Mouse (Mus musculus): ENCODE data around the gene Amigo2. TPM values are rescaled to one million over a fixed set of nuclear protein-coding genes. Genes with fewer than 3 reads are reported as not detected.

Amigo2 gene
- total RNA-seq (2022): 1 to 10 TPM; 4.8 to 6.1 (median 5.7) TPM

- no peak for DNase-seq (ENCODE audit: low spot score)
Observed at GRCm38 (mm10) chr15:97246911-97247790, at the start of gene Amigo2, which contains the start of gene Pced1b. Gene Amigo2 (minus strand): TSS chr15:97247287. Gene Pced1b (plus strand): TSS chr15:97247107.

GRCm38 (mm10) chr15:97291291-97292050 lies 44.4 kb upstream of the Amigo2 start:
- DNase-seq (ENCODE audit: low spot score): peak; percentile 56

DNA sequence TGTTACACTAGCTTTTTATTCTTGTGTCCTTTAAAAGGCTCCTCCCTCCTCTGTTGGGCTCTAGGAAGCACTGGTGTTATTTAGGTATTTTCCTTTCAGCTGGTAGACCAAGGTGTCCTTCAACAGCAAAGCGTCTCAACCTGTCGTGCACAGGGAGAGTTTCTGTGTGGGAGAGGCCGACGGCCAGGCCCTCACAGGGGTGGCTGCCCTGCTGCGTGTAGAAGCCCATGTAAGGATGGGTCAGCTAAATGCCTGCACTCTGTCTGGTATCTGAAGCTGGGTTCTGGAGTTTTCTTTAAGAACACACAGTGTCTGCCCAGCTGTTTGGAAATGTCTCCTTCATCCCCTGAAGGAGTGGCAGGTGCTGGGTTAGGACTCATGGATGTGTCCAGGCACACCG lies 43.3 kb upstream of the Amigo2 start:
- DNase-seq (ENCODE audit: low spot score): no peak

DNA sequence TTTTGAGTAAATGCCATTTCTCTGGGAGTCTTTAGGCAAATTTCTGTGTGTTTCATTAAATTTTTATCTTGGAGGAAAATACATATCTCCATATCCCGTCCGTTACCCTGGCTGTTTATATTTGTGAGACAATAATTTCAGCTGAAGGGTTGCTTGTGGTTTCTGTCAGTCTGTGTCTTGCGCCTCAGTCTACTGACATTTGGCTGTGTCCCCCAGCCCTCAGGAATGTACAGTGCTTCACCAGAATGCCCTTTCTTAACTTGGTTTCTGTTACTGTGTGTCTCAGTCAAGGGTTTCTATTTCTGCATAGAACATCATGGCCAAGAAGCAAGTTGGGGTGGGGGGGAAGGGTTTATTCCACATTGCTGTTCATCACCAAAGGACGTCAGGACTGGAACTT lies 42.1 kb upstream of the Amigo2 start:
- no peak for DNase-seq (ENCODE audit: low spot score)

DNA sequence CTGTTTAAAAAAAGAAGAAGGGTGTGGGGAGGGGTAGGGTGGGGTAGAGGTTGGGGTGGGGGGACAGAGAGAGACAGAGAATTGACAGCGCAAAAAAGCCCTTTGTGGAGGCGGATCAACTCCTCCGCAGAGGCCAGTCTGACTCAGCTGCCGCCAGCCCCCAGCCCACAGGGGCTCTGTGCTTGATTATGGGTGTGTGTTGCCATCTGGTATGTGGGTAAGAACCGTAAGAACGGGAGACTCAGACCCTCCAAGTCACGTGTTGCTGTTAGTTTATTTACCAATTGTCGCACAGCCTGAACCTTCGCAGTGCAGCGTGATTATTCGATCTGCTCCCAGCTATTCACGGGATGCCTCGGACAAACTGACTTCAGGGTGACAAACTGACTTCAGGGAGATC lies 41.6 kb upstream of the Amigo2 start:
- DNase-seq (ENCODE audit: low spot score): no peak

- no peak for DNase-seq (ENCODE audit: low spot score)
Observed at GRCm38 (mm10) chr15:97287436-97288143, 40.5 kb upstream of the Amigo2 start.

- DNase-seq (ENCODE audit: low spot score): no peak
Observed at GRCm38 (mm10) chr15:97286731-97287130, 39.6 kb upstream of the Amigo2 start.

DNA sequence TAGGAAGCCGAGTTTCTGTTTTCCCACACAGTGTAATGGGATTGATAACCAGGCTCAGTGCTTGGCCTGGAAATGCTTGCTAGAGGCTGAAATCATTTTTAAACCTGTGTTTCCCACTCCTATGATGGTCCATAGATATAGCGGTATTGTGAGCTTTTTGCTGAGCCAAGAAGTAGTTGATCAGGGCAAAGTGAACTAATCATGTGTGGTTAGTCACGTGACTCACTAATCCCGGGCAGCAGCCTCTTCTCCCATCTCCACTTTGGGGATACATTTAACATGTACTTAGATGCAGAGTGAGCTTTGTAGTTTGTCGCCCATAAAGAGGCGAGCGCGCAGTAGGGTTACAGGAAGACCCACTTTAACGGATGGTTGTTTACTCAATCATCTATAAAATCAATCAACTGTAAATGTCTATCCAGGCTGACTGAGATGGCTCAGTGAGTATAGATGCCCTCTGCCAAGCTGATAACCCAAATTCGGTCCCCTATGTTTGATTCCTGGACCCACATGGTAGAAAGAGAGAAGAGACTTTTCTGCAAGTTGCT lies 38.7 kb upstream of the Amigo2 start:
- DNase-seq (ENCODE audit: low spot score): no peak

- DNase-seq (ENCODE audit: low spot score): no peak
Observed at GRCm38 (mm10) chr15:97284201-97284600, 37.1 kb upstream of the Amigo2 start.

GRCm38 (mm10) chr15:97282572-97282881 lies 35.4 kb upstream of the Amigo2 start:
- no peak for DNase-seq (ENCODE audit: low spot score)

GRCm38 (mm10) chr15:97281712-97282571 lies 34.9 kb upstream of the Amigo2 start:
- DNase-seq (ENCODE audit: low spot score): no peak

- DNase-seq (ENCODE audit: low spot score): no peak
Observed at GRCm38 (mm10) chr15:97280776-97281175, 33.7 kb upstream of the Amigo2 start.

DNA sequence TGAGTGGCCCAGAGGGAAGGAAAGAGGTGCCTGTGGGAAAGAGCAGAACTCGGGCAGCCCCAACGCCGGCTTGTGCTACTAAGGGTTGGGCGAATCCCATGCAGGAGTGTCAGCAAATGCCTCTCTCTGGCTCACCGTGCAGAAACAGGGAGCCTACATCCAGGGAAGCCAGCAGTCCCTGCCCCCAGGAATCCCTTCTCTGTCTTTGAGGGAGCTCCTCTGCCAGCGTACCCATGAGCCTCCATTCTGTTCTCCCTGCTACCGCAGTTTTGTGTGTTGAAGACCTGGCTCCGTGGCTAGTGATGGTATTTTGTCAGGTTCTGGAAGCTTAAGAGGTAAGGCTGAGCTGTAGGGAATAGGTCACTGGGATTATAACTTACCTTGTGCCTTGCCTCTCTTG lies 33.0 kb upstream of the Amigo2 start:
- DNase-seq (ENCODE audit: low spot score): no peak

GRCm38 (mm10) chr15:97278340-97278948 lies 31.4 kb upstream of the Amigo2 start:
- DNase-seq (ENCODE audit: low spot score): no peak

DNA sequence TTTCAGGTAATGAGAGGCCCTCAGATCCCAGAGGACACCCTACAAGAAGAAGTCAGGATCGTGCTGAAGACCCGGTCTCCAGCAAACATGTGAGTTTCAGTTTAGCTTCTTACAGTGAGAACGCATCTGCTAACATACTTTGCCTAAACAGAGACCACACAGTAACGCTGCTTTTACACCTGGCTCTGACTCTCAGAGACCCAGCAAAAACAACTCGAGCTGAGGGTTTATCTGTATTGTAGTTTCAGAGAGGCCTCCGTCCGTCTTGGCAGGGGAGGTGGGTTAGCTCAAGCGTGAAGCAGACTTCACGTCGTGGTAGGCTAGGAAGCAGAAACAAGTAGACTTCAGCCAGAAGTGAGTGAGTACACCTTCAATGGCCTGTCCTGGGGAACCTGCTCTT lies 30.2 kb upstream of the Amigo2 start:
- no peak for DNase-seq (ENCODE audit: low spot score)

DNA sequence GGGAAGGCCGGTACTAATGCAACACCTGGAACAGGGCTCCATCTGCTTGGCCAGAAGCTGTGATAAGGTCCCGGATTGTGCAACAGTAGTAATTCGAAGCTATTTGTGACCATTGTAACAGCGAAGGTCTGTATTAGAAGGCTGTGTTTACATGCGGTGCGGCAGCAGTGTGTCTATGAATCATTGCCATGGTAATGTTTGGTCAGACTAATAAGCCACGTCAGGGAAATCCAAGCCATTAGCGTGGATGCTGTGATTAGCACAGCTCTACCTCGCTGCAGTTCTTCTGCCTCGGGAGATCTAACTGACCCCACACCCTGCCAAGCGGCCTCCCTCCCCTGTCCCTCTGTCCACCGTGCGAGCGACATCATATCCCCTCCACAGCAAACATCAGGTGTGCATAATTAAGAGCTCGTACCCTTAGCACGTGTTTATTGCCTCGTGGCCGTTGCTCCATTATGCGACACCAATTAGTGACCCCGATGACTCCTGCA lies 29.6 kb upstream of the Amigo2 start:
- no peak for DNase-seq (ENCODE audit: low spot score)

DNA sequence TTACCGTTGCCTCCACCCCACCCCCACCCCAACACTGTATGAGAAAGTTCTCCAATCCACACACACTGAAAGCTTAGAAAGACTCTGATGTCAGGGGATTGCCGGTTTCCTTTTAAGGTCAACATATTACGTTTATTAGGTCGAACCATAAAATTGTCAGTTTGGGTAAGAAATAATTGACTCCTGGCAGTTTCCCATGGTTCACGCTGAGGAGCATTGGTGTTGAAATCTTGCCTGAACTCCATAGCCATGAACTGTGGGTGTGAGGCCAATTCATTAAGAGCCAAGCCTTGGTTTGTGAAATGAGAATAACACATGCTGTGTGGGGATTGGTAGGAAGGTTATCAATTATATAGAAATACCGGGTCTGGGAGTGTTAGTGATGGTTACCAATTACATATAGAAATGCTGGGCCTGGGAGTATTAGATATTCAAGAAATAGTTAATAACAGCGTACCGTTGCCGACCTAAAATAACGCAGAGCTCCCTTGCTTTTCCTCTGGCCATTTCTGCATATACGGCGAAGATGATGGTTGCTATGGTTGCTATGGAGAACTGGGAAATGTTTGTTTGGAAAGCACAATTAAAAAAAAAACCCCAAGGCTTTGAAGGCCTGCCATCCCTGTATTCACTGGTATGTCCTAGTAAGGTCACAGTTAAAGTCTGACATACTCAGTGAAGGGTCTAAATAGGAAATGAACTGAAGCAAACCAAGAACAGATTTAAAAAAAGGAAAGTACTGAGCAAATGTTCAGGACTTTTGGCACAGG lies 28.7 kb upstream of the Amigo2 start:
- DNase-seq (ENCODE audit: low spot score): no peak

DNA sequence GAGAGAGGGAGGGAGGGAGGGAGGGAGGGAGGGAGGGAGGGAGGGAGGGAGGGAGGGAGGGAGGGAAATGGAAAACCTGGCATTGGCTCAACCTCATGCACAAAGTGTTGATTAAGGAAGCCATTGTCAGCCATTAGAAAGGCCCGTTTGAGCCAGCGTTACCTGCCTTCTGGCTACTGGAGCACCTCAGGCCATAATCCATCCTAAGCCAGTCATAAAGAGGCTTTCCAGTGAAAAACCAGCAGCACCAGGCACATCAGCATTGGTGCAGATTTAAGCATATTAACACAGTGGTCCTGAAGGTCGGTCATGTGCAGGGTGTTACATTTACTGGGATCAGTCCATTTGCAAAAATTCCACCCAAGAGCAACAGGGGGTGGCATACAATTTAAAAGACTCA lies 25.7 kb upstream of the Amigo2 start:
- DNase-seq (ENCODE audit: low spot score): no peak

GRCm38 (mm10) chr15:97271985-97272697 lies 25.1 kb upstream of the Amigo2 start:
- DNase-seq (ENCODE audit: low spot score): no peak

Data from heart, adult 8-10 months (tissue).